Mouse (Mus musculus) brain, adult 2 months (tissue): ENCODE results near the gene Thap3.
A peak's percentile ranks its signal among the peaks of the same experiment; 100 is the strongest.

Experiments used
- DNase-seq: peaks from one replicate; pipeline ENCODE4 v3.0.0; 2011; ENCODE audit warnings: low read depth, low spot score

The Thap3 gene

GRCm38 (mm10) chr4:151983560-151983959 lies 5.2 kb downstream of the Thap3 start:
- DNase-seq, result no peak

- no peak for DNase-seq
Observed at GRCm38 (mm10) chr4:151983043-151983442, 5.8 kb downstream of the Thap3 start.

GRCm38 (mm10) chr4:151981363-151981762 lies 7.4 kb downstream of the Thap3 start:
- peak; percentile 86 for DNase-seq

GRCm38 (mm10) chr4:151980699-151981098 lies 8.1 kb downstream of the Thap3 start:
- DNase-seq, result peak; percentile 33

GRCm38 (mm10) chr4:151977748-151978147 lies 11.0 kb downstream of the Thap3 start:
- DNase-seq, result peak; percentile 85

GRCm38 (mm10) chr4:151975441-151975840 lies 13.4 kb downstream of the Thap3 start:
- DNase-seq, result no peak

- peak; percentile 51 for DNase-seq
Observed at GRCm38 (mm10) chr4:151972221-151972967, 16.4 kb downstream of the Thap3 start.

GRCm38 (mm10) chr4:151968204-151968921 lies 20.4 kb downstream of the Thap3 start:
- DNase-seq, result peak; percentile 24

- DNase-seq, result no peak
Observed at GRCm38 (mm10) chr4:151962817-151963216, 26.0 kb downstream of the Thap3 start.

GRCm38 (mm10) chr4:151960513-151960854 lies 28.3 kb downstream of the Thap3 start:
- DNase-seq, result no peak

- DNase-seq, result no peak
Observed at GRCm38 (mm10) chr4:151959849-151960512, 28.8 kb downstream of the Thap3 start.

- DNase-seq, result no peak
Observed at GRCm38 (mm10) chr4:151957584-151958315, 31.0 kb downstream of the Thap3 start.

- DNase-seq, result no peak
Observed at GRCm38 (mm10) chr4:151955791-151956190, 33.0 kb downstream of the Thap3 start.

GRCm38 (mm10) chr4:151953209-151953608 lies 35.6 kb downstream of the Thap3 start:
- DNase-seq, result no peak

- peak; percentile 37 for DNase-seq
Observed at GRCm38 (mm10) chr4:151948497-151949471, 40.0 kb downstream of the Thap3 start.

- no peak for DNase-seq
Observed at GRCm38 (mm10) chr4:151946211-151946610, 42.6 kb downstream of the Thap3 start.

- DNase-seq, result no peak
Observed at GRCm38 (mm10) chr4:151938089-151938488, 50.7 kb downstream of the Thap3 start.

GRCm38 (mm10) chr4:151937441-151937840 lies 51.4 kb downstream of the Thap3 start:
- no peak for DNase-seq

GRCm38 (mm10) chr4:151934215-151934572 lies 54.6 kb downstream of the Thap3 start:
- DNase-seq, result no peak

- peak; percentile 97 for DNase-seq
Observed at GRCm38 (mm10) chr4:151933505-151934214, 55.1 kb downstream of the Thap3 start, which contains the start of gene Dnajc11. Gene Dnajc11 (plus strand): TSS chr4:151933691.
